Mouse (Mus musculus): ENCODE results near the gene Col11a2. TPM values are rescaled to one million over a fixed set of nuclear protein-coding genes. Genes with fewer than 3 reads are reported as not detected.
A peak's percentile ranks its signal among the peaks of the same experiment; 100 is the strongest.

Gene Col11a2
- polyA plus RNA-seq, 1 experiment from 2014 or later, result 0.90 TPM

DNA sequence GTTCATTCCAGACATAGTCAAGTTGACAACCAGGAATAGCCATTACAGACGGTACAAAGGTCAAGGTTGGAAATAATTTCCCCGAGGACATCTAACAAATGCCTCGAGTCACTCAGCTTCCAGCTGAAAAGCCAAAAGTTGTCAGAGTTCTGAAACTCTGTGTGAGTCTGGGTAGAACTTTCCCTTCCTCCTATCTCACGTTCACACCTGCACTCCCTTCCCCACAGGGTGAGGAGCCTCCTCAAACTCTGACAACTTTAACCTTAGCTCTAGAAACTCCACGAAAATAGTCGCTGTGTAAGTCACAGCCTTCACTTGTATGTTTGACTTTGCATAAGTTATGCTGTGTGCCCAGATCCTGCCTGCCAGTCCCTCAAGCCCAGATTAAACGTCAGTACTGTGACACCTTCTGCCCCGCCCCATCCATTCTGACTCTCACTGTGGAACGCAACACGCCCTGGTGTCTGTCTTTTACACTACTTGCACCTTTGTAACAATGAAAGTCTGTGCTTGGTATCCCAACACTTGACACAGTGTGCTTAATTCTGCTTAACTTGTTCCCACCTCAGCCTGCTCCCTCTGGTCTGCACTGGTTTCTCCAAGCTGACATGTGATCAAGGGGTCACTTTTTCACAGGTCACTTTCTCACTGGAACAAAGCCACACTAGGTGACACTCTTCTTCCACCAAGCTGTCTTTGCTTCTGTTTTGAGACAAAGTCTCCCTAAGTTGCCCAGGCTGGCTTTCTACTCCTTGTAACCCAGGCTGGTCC, 59.7 kb downstream of the Col11a2 start:
- ATAC-seq, result peak; percentile 41; the same call in 1 of the 2 replicates
- H3K4me3 ChIP-seq (replicated peaks), result no peak overlapping the region
- H3K4me1 ChIP-seq (replicated peaks), result peaks cover 6% of the 10 kb centered on the region; the same call in 1 of the 2 replicates
- H3K27me3 ChIP-seq (replicated peaks), result no peaks in the 10 kb centered on the region
- no peak overlapping the region for H3K4me2 ChIP-seq (replicated peaks)
- no peaks in the 10 kb centered on the region for H3K36me3 ChIP-seq
- H3K9me3 ChIP-seq, result no peaks in the 10 kb centered on the region
- WGBS, result 35% methylated on average over 10 of the region's 10 CpGs
- no peak overlapping the region for H3K9ac ChIP-seq
- no peak overlapping the region for H3K27ac ChIP-seq

DNA sequence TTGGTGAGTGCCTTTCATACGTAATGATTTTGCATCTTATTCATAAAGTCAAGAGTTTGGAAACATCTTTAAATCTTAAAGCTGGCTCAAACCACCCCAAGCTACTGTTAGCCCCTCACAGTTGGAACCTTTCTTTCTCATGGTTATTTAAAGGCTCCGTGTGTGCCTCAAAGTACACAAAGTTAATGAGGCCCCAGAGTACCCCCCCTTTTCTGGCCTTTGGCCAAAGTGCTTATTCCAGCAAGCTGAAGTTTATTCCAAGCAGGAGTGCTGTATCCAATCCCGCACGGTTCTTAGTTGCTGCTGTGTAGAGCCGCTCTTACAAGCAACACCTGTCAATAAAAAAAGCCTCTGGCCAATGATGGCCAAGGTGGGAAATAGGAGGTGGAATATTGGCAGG, 60.3 kb downstream of the Col11a2 start:
- no peaks in the 10 kb centered on the region for H3K9me3 ChIP-seq
- no peaks in the 10 kb centered on the region for H3K36me3 ChIP-seq
- no peaks in the 10 kb centered on the region for H3K27me3 ChIP-seq (replicated peaks)
- 41% methylated on average over 5 of the region's 5 CpGs for WGBS
- H3K4me2 ChIP-seq (replicated peaks), result no peak overlapping the region
- H3K9ac ChIP-seq, result no peak overlapping the region
- H3K27ac ChIP-seq, result no peak overlapping the region
- H3K4me1 ChIP-seq (replicated peaks), result peaks cover 6% of the 10 kb centered on the region; the same call in 1 of the 2 replicates
- 0 out of 2 replicates have a peak, but pooled peaks have one; percentile 35 for ATAC-seq
- no peak overlapping the region for H3K4me3 ChIP-seq (replicated peaks)

DNA sequence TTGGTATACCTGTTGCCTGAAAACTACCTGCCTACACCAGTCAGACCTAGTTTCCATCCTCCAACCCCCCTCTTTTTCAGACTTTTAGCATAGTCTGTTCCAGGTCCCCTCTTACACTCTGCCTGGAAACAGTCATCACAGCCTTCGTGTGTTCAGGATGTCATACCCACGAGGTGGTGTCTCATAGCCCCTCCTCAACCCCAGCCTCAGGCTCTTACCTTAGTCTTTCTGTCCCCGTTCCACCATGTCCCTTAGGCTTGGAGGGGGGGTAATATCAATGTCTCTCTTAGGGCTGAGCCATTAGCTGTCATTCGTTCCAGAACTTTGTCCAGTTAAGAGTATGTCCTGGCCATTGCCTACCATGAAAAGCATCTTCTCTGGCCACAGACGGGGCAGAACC, 61.9 kb downstream of the Col11a2 start:
- H3K27ac ChIP-seq, result no peak overlapping the region
- no peak overlapping the region for H3K4me3 ChIP-seq (replicated peaks)
- H3K4me2 ChIP-seq (replicated peaks), result 0 out of 2 replicates have a peak overlapping the region, but pooled peaks have one; percentile 52
- no peak overlapping the region for H3K9ac ChIP-seq
- peak; percentile 27; the same call in 1 of the 2 replicates for ATAC-seq
- peaks cover 6% of the 10 kb centered on the region; the same call in 1 of the 2 replicates for H3K4me1 ChIP-seq (replicated peaks)
- no peaks in the 10 kb centered on the region for H3K36me3 ChIP-seq
- no peaks in the 10 kb centered on the region for H3K9me3 ChIP-seq
- 31% methylated on average over 5 of the region's 5 CpGs for WGBS
- no peaks in the 10 kb centered on the region for H3K27me3 ChIP-seq (replicated peaks)

DNA sequence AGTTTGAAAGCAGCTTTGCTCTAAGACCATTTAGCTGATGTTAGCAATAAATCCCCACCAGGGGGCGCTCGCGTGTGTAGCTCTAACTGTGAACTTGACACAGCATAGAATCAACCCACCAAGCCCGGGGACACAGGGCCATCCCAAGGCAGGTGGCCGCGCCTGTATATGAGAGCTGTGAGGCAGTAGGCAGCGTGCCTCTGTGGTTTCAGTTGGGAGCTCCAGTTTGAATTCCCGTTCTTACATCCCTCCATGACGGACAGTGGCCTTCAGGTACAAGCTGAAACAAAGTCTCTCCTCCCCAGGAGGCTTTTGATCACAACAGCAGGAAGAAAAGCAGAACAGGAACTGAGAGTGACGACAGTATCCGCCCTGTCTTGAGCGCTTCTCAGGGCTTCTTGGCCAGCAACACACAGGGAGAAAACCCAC, 62.4 kb downstream of the Col11a2 start:
- Histone ChIP-seq H3K4me3 (replicated peaks) (peak overlapping the region; percentile 17; the same call in 1 of the 2 replicates), H3K9ac (no peak overlapping the region), H3K27me3 (replicated peaks) (no peaks in the 10 kb centered on the region), H3K4me1 (replicated peaks) (peaks cover 6% of the 10 kb centered on the region; the same call in 1 of the 2 replicates), H3K27ac (no peak overlapping the region), H3K36me3 (no peaks in the 10 kb centered on the region), H3K9me3 (no peaks in the 10 kb centered on the region), H3K4me2 (replicated peaks) (peak overlapping the region; percentile 52)
- peak; percentile 82 for ATAC-seq
- 6% methylated on average over 12 of the region's 12 CpGs for WGBS

DNA sequence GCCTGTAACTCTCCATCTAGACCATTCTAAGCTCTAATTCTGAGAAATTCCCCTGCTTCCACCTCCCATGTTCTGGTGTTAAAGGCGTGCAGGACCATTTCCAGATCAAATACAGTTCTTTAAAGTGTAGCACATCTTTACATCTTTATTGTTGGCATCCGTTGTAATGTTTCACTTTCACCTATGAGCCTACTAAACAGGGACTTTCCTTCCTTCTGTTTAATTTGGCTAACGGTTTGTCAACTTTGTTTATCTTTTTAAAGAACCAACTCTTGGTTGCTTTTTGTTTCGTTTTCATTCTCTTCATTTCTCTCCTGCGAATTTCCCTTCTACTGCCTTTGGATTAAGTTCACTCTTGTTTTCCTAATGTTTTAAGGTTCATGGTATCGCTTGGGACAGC, 63.6 kb downstream of the Col11a2 start:
- Histone ChIP-seq H3K4me3 (replicated peaks) (no peak overlapping the region), H3K27me3 (replicated peaks) (no peaks in the 10 kb centered on the region), H3K4me2 (replicated peaks) (no peak overlapping the region), H3K4me1 (replicated peaks) (peaks cover 6% of the 10 kb centered on the region; the same call in 1 of the 2 replicates), H3K27ac (no peak overlapping the region), H3K9me3 (no peaks in the 10 kb centered on the region), H3K36me3 (0 out of 2 replicates have a peak, but pooled peaks cover 2% of the 10 kb centered on the region), H3K9ac (no peak overlapping the region)
- no peak for ATAC-seq
- WGBS, result 64% methylated on average over 6 of the region's 6 CpGs

DNA sequence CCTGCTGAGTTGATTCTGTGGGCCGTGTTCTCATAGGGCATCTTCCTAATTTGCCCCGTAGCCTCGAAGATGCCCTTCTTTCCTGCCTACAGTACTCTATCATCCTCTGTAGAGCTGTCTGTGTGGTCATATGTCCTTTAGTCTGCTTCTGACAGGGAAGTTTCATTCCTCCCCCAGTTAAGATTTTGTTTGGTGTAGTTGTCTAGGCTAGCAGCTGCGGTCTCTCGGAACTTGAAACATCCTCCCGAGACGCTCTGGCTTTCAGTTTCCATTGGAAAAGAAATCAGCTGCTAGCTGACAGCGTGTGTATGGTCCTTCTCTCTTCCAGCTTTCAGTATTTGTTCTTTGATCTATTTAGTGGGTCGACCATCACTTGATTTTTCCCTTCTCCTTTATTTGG, 65.6 kb downstream of the Col11a2 start:
- 72% methylated on average over 9 of the region's 9 CpGs for WGBS
- H3K27me3 ChIP-seq (replicated peaks), result no peaks in the 10 kb centered on the region
- H3K9ac ChIP-seq, result no peak overlapping the region
- peaks cover 8% of the 10 kb centered on the region; the same call in 1 of the 2 replicates for H3K36me3 ChIP-seq
- no peak for ATAC-seq
- no peak overlapping the region for H3K4me3 ChIP-seq (replicated peaks)
- no peak overlapping the region for H3K27ac ChIP-seq
- no peak overlapping the region for H3K4me2 ChIP-seq (replicated peaks)
- no peaks in the 10 kb centered on the region for H3K9me3 ChIP-seq
- no peaks in the 10 kb centered on the region; the same call in 1 of the 2 replicates for H3K4me1 ChIP-seq (replicated peaks)

DNA sequence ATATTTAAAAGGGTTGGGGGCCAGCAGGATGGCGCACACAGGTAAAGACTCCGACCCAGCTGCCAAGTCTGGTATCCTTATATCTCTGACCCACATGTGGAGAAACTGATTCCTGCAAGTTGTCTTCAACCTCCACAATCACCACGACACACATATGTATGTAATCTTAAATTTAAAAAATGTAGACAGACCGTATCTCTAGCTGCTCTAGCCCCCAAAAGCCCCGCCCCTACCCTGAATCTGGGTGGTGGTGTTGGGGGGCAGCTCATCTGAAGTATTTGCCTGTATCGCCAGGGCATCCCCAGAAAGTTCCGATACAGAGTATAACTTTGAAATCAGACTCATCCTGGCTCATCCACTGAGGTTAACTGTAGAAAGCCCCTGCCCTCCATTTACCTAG, 67.3 kb downstream of the Col11a2 start:
- H3K36me3 ChIP-seq, result peaks cover 23% of the 10 kb centered on the region

DNA sequence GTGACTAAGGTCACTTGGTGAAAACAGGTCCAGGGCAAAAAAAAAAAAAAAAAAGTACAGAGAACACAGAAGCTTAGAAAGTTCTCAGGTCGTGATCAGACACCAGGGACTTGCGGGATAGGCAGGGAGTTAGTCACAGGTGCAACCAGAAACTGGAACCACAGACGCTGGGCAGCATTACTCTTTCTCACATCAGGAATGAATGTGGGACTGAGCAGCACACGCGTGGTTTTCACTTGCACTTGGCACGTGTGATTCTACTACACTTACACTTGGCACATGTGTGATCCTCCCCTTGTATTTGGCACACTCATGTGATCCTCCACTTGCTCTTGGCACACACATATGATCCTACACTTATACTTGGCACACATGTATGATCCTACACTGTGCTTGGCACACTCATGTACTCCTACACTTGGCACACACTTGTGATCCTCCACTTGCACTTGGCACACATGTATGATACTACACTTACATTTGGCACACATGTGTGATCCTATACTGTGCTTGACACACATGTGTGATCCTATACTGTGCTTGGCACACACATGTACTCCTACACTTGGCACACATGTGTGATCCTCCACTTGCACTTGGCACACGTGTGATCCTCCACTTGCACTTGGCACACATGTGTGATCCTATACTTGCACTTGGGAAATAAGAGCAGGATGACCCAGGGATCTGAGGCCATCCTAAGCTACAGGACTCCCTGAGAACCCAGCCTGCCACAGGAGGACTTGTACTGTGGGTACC, 68.1 kb downstream of the Col11a2 start:
- no peak for ATAC-seq
- Histone ChIP-seq H3K27ac (no peak overlapping the region), H3K4me2 (replicated peaks) (no peak overlapping the region), H3K9ac (no peak overlapping the region), H3K4me1 (replicated peaks) (0 out of 2 replicates have a peak, but pooled peaks cover 3% of the 10 kb centered on the region), H3K27me3 (replicated peaks) (no peaks in the 10 kb centered on the region), H3K9me3 (no peaks in the 10 kb centered on the region), H3K4me3 (replicated peaks) (no peak overlapping the region), H3K36me3 (peaks cover 27% of the 10 kb centered on the region)
- 83% methylated on average over 7 of the region's 7 CpGs for WGBS

More for the DNA sequence above, 67.3 kb downstream of the Col11a2 start:
- no peak overlapping the region for H3K4me3 ChIP-seq (replicated peaks)
- no peak for ATAC-seq
- H3K27ac ChIP-seq, result no peak overlapping the region
- no peaks in the 10 kb centered on the region for H3K9me3 ChIP-seq
- H3K4me1 ChIP-seq (replicated peaks), result 0 out of 2 replicates have a peak, but pooled peaks cover 3% of the 10 kb centered on the region
- no peak overlapping the region for H3K4me2 ChIP-seq (replicated peaks)
- 88% methylated on average over 7 of the region's 7 CpGs for WGBS
- H3K27me3 ChIP-seq (replicated peaks), result no peaks in the 10 kb centered on the region
- H3K9ac ChIP-seq, result no peak overlapping the region

DNA sequence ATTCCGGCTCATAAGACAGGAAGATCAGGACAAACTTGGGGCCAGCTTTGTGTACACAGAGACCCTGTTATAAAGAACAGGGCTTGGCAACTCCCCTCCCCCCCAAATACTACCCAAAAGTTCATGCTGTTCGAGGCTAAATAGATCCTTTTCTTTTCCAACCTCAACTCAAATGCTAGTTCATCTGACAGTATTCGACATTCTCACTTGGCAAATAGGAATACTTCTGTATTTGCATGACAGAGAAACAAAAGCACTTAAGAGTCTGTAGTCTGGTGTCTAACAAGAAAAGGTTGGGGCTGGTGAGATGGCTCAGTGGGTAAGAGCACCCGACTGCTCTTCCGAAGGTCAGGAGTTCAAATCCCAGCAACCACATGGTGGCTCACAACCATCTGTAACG, 69.2 kb downstream of the Col11a2 start:
- Histone ChIP-seq H3K27me3 (replicated peaks) (no peaks in the 10 kb centered on the region), H3K9ac (no peak overlapping the region), H3K9me3 (no peaks in the 10 kb centered on the region), H3K27ac (no peak overlapping the region), H3K4me3 (replicated peaks) (no peak overlapping the region), H3K4me2 (replicated peaks) (no peak overlapping the region), H3K36me3 (peaks cover 39% of the 10 kb centered on the region), H3K4me1 (replicated peaks) (0 out of 2 replicates have a peak, but pooled peaks cover 3% of the 10 kb centered on the region)
- 71% methylated on average over 6 of the region's 6 CpGs for WGBS
- no peak for ATAC-seq

DNA sequence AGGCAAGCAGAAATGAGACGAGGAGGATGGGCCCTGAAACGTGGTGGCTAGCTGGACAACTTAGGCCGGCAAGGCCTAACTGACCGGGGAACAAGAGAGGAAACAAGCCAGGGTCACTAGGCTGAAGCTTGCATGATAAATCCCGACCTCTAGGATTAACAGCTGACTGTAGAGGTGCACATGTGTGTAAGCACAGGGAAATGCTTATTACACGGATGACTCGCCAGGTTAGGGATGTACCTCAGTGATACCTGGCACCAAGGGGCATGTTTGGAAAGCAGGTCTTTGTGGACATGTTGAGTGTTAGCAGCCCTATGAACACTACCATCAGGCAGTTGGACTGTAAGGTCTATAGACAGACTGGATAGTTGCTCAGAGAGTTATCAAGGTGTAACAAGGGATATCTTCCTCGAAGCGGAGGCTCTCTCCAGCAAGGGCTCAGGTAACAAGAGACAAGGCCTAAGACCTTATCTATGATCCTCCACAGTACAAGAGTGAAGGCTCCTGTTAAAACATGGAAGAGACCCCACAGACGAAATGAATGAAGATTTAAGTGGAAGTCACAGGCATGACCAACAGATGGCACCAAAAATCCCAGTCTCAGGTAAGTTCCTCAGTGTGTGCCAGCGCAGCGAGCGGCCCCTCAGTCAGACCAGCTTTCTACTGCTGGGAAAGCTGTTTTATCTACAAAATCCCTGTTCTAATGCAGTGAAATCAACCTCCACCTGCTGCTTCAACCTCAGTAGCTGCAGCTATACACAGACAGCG, 70.0 kb downstream of the Col11a2 start:
- no peak overlapping the region for H3K4me3 ChIP-seq (replicated peaks)
- no peak overlapping the region for H3K4me2 ChIP-seq (replicated peaks)
- WGBS, result 78% methylated on average over 14 of the region's 14 CpGs
- no peaks in the 10 kb centered on the region for H3K9me3 ChIP-seq
- H3K4me1 ChIP-seq (replicated peaks), result 0 out of 2 replicates have a peak, but pooled peaks cover 3% of the 10 kb centered on the region
- no peak overlapping the region for H3K27ac ChIP-seq
- peaks cover 47% of the 10 kb centered on the region for H3K36me3 ChIP-seq
- no peaks in the 10 kb centered on the region for H3K27me3 ChIP-seq (replicated peaks)
- peak; percentile 23; the same call in 1 of the 2 replicates for ATAC-seq
- H3K9ac ChIP-seq, result no peak overlapping the region

DNA sequence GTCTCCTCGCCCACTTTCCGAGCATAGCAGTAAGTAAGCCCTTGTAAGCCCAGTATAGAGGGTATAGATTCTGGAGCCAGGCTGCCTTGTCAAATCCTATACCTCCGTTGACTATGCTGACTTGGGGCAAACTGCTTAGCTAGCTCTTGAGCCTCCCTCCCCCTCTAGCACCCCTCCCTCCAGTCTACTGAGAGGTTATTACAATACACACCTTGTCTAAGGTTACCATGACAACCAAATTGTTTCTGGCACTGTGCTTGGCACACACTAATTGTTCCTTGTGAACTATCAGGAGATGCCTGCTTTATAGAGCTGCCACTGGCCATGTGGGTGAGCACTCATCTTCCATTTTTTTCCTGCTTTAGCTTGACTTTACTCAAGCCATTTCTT, 70.6 kb downstream of the Col11a2 start:
- no peak overlapping the region for H3K4me2 ChIP-seq (replicated peaks)
- H3K9ac ChIP-seq, result no peak overlapping the region
- no peak overlapping the region for H3K4me3 ChIP-seq (replicated peaks)
- peak; percentile 47 for ATAC-seq
- no peak overlapping the region for H3K27ac ChIP-seq
- peaks cover 9% of the 10 kb centered on the region; the same call in 1 of the 2 replicates for H3K4me1 ChIP-seq (replicated peaks)
- H3K27me3 ChIP-seq (replicated peaks), result no peaks in the 10 kb centered on the region
- peaks cover 53% of the 10 kb centered on the region for H3K36me3 ChIP-seq
- WGBS, result 62% methylated on average over 3 of the region's 3 CpGs
- no peaks in the 10 kb centered on the region for H3K9me3 ChIP-seq
